Mouse (Mus musculus): ENCODE results near the gene Gja4. TPM values are rescaled to one million over a fixed set of nuclear protein-coding genes. Genes with fewer than 3 reads are reported as not detected.
A peak's percentile ranks its signal among the peaks of the same experiment; 100 is the strongest.

Gene Gja4
- polyA plus RNA-seq, 1 experiment from 2014 or later: 11.1 TPM

- no peak overlapping the region for H3K4me3 ChIP-seq
- peak overlapping the region; percentile 65 for H3K27ac ChIP-seq
- peaks cover 18% of the 10 kb centered on the region for H3K4me1 ChIP-seq
- H3K9me3 ChIP-seq: no peaks in the 10 kb centered on the region
- no peaks in the 10 kb centered on the region for H3K27me3 ChIP-seq (ENCODE audit: poor library complexity, severe bottlenecking)
- no peaks in the 10 kb centered on the region for H3K36me3 ChIP-seq (replicated peaks)
- WGBS: 78% methylated on average over 19 of the region's 19 CpGs
- DNase-seq (ENCODE audit: extremely low spot score, low spot score): no peak
Measured at GRCm38 (mm10) chr4:127263438-127264182, 50.2 kb downstream of the Gja4 start.

- WGBS: 90% methylated on average over 14 of the region's 14 CpGs
- H3K4me3 ChIP-seq: no peak overlapping the region
- no peaks in the 10 kb centered on the region for H3K36me3 ChIP-seq (replicated peaks)
- no peak overlapping the region for H3K27ac ChIP-seq
- H3K27me3 ChIP-seq (ENCODE audit: poor library complexity, severe bottlenecking): no peaks in the 10 kb centered on the region
- no peak for DNase-seq (ENCODE audit: extremely low spot score, low spot score)
- H3K9me3 ChIP-seq: no peaks in the 10 kb centered on the region
- peaks cover 18% of the 10 kb centered on the region for H3K4me1 ChIP-seq
Measured at GRCm38 (mm10) chr4:127261601-127262000, 52.2 kb downstream of the Gja4 start.

Other genes with a start within 250 kb of the Gja4 start
- 19.9 and 21.0 TPM in 2 replicates for gene Zmym6, start 236.7 kb downstream of the Gja4 start, polyA plus RNA-seq (2016; fragmentation: Nextera tagmentation; extraction: Ambion mirVana)
- 13.4 and 13.5 TPM in 2 replicates for gene Tmem35b, start 190.3 kb downstream of the Gja4 start, polyA plus RNA-seq (2016; fragmentation: Nextera tagmentation; extraction: Ambion mirVana)
- gene Dlgap3, start 144.8 kb downstream of the Gja4 start, polyA plus RNA-seq (2016; fragmentation: Nextera tagmentation; extraction: Ambion mirVana): 1.0 and 1.2 TPM in 2 replicates
- gene Smim12, start 70.3 kb downstream of the Gja4 start, polyA plus RNA-seq (2016; fragmentation: Nextera tagmentation; extraction: Ambion mirVana): 78.0 and 79.1 TPM in 2 replicates
- gene Gjb3, start 16.8 kb upstream of the Gja4 start, polyA plus RNA-seq (2016; fragmentation: Nextera tagmentation; extraction: Ambion mirVana): 2.1 and 3.1 TPM in 2 replicates
- not detected in 2 replicates for gene Gjb4, start 40.0 kb upstream of the Gja4 start, polyA plus RNA-seq (2016; fragmentation: Nextera tagmentation; extraction: Ambion mirVana)
- 0.58 and 0.82 TPM in 2 replicates for gene Gjb5, start 44.1 kb upstream of the Gja4 start, polyA plus RNA-seq (2016; fragmentation: Nextera tagmentation; extraction: Ambion mirVana)